Mouse (Mus musculus) embryonic facial prominence, embryonic 15.5 days (tissue): ENCODE results near the gene Donson. TPM values are rescaled to one million over a fixed set of nuclear protein-coding genes. Genes with fewer than 3 reads are reported as not detected.

ENCODE experiments used
- ATAC-seq: fragments of 200-750 bp; cut with Nextera tagmentation; 2 replicates; pipeline ENCODE4 v1.8.0; 2017; ENCODE audit warnings: low read depth, moderate TSS enrichment; ENCODE audit not compliant: insufficient number of reproducible peaks, low FRiP score, low TSS enrichment
- H3K27ac ChIP-seq: fragments of 300-500 bp; sonication (generic); replicated peaks from 2 replicates; pipeline ENCODE4 v1.5.1; 2015; ENCODE audit warnings: mild to moderate bottlenecking, inconsistent platforms
- H3K27me3 ChIP-seq: fragments of 300-500 bp; sonication (generic); 2 replicates; pipeline ENCODE4 v1.6.1; 2015; ENCODE audit warnings: inconsistent platforms
- H3K36me3 ChIP-seq: fragments of 300-500 bp; sonication (generic); 2 replicates; pipeline ENCODE4 v1.6.1; 2015; ENCODE audit warnings: mild to moderate bottlenecking, inconsistent platforms
- H3K4me1 ChIP-seq: fragments of 300-500 bp; sonication (generic); 2 replicates; pipeline ENCODE4 v1.6.1; 2015; ENCODE audit warnings: inconsistent platforms
- H3K4me2 ChIP-seq: fragments of 300-500 bp; sonication (generic); replicated peaks from 2 replicates; pipeline ENCODE4 v1.6.1; 2015; ENCODE audit warnings: mild to moderate bottlenecking, inconsistent platforms
- H3K4me3 ChIP-seq: fragments of 300-500 bp; sonication (generic); replicated peaks from 2 replicates; pipeline ENCODE4 v1.5.1; 2015; ENCODE audit warnings: mild to moderate bottlenecking, inconsistent platforms
- H3K9ac ChIP-seq: fragments of 300-500 bp; sonication (generic); 2 replicates; pipeline ENCODE4 v1.6.1; 2015; ENCODE audit warnings: inconsistent platforms
- H3K9me3 ChIP-seq: fragments of 300-500 bp; sonication (generic); replicated peaks from 2 replicates; pipeline ENCODE4 v1.6.1; 2016; ENCODE audit warnings: inconsistent platforms
- WGBS: fragments of 180-500 bp; shearing (Covaris S2); methylation state at CpG from one replicate; pipeline ENCODE4 v1.1.7; 2015; 5-methylcytosine and 5-hydroxymethylcytosine counted together
- polyA plus RNA-seq: library from polyadenylated mRNA; unstranded; fragments of >200 nt; fragmentation: Nextera tagmentation; extraction: Ambion mirVana; gene quantifications from 2 replicates; pipeline ENCODE4 v1.2.1, GENCODE M21; 2015

Donson gene
- polyA plus RNA-seq, 1 experiment from 2014 or later = 19.0 TPM

GRCm38 (mm10) chr16:91686369-91686768 lies 2.2 kb downstream of the Donson start:
- no peak overlapping the region for H3K9ac ChIP-seq
- ATAC-seq = no peak

GRCm38 (mm10) chr16:91685526-91685925 lies 3.0 kb downstream of the Donson start:
- H3K9ac ChIP-seq = no peak overlapping the region
- H3K4me2 ChIP-seq = no peak overlapping the region
- H3K4me1 ChIP-seq = peaks cover 13% of the 10 kb centered on the region
- H3K36me3 ChIP-seq = peaks cover 40% of the 10 kb centered on the region; the same call in 1 of the 2 replicates
- no peaks in the 10 kb centered on the region for H3K9me3 ChIP-seq
- no peak for ATAC-seq
- H3K4me3 ChIP-seq = no peak overlapping the region
- H3K27ac ChIP-seq = no peak overlapping the region
- 89% methylated on average over 5 of the region's 5 CpGs for WGBS
- no peaks in the 10 kb centered on the region for H3K27me3 ChIP-seq

More at GRCm38 (mm10) chr16:91686369-91686768, 2.2 kb downstream of the Donson start:
- Histone ChIP-seq H3K27me3 (no peaks in the 10 kb centered on the region), H3K27ac (no peak overlapping the region), H3K9me3 (no peaks in the 10 kb centered on the region), H3K4me1 (peaks cover 13% of the 10 kb centered on the region), H3K4me2 (no peak overlapping the region), H3K36me3 (peaks cover 35% of the 10 kb centered on the region; the same call in 1 of the 2 replicates), H3K4me3 (no peak overlapping the region)
- 82% methylated on average over 5 of the region's 5 CpGs for WGBS

GRCm38 (mm10) chr16:91680656-91681055 lies 7.9 kb downstream of the Donson start:
- H3K27ac ChIP-seq = no peak overlapping the region
- no peaks in the 10 kb centered on the region for H3K27me3 ChIP-seq
- H3K4me1 ChIP-seq = no peaks in the 10 kb centered on the region
- 74% methylated on average over 5 of the region's 5 CpGs for WGBS
- no peak overlapping the region for H3K4me2 ChIP-seq
- H3K4me3 ChIP-seq = no peak overlapping the region
- no peaks in the 10 kb centered on the region for H3K9me3 ChIP-seq
- peaks cover 77% of the 10 kb centered on the region for H3K36me3 ChIP-seq
- H3K9ac ChIP-seq = no peak overlapping the region
- no peak for ATAC-seq

DNA sequence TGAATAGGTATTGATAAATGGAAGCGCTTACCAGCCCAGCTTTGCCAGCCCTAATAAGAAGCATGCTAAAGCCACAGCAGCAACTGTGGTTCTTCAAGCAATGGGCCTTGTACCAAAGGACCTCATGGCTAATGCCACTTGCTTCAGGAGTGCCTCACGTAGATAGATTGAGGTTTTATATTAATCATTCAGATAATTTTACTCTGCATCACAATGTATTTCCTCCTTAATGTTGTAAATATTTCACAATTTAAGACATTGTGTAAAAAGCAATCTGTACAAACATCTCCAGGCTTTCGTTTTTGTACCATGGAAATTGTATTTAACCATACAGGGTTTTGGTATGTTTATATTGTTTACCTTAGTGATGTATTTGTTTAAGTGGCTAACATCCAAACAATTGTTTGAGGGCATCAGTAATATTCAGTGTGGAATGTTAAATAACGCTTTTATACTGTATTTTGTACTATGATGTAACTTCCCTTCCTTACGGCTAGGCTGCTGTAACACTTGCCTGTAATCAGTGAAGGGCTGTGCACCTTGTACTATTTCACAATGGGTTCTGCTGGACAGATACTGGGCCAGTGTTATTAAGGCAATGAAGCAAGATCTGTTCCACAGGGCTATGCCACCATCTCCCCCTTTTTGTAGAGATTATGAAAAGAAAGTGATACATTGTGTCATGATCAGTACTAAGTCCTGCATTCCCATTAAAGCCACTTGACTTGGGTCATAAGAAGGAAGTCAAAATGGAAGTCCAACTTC lies 10.2 kb downstream of the Donson start:
- H3K4me1 ChIP-seq = no peaks in the 10 kb centered on the region
- no peak for ATAC-seq
- no peaks in the 10 kb centered on the region for H3K9me3 ChIP-seq
- H3K27me3 ChIP-seq = no peaks in the 10 kb centered on the region
- H3K9ac ChIP-seq = no peak overlapping the region
- no peak overlapping the region for H3K4me2 ChIP-seq
- no peak overlapping the region for H3K27ac ChIP-seq
- H3K4me3 ChIP-seq = no peak overlapping the region
- peaks cover 69% of the 10 kb centered on the region for H3K36me3 ChIP-seq
- WGBS = 84% methylated on average over 5 of the region's 5 CpGs

- ATAC-seq = no peak
- WGBS = 82% methylated on average over 4 of the region's 4 CpGs
- no peaks in the 10 kb centered on the region for H3K9me3 ChIP-seq
- H3K4me3 ChIP-seq = no peak overlapping the region
- no peak overlapping the region for H3K27ac ChIP-seq
- no peaks in the 10 kb centered on the region for H3K27me3 ChIP-seq
- peaks cover 78% of the 10 kb centered on the region for H3K36me3 ChIP-seq
- H3K9ac ChIP-seq = no peak overlapping the region
- no peak overlapping the region for H3K4me2 ChIP-seq
- no peaks in the 10 kb centered on the region for H3K4me1 ChIP-seq
Observed at GRCm38 (mm10) chr16:91674500-91674899, 14.1 kb downstream of the Donson start.

DNA sequence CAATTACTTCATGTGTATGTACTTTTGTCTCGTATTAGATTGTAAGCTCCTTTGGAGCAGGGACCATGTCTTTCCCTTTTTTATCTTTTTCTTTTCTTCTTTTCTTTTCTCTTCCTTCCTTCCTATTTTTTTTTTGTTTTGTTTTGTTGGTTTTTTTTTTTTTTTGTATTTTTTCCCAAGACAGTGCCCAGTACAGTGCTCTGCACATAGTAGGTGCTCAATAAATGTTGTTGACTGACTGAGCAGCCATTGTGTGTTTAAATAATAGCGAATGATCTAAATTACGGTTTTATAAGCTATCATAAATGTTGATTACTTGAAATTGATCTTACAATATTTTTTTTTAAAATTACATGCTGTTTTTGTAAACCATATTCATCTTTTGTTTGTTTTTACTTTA lies 24.8 kb downstream of the Donson start:
- Histone ChIP-seq H3K9ac (no peak overlapping the region), H3K4me1 (0 out of 2 replicates have a peak, but pooled peaks cover 3% of the 10 kb centered on the region), H3K27ac (no peak overlapping the region), H3K4me3 (no peak overlapping the region), H3K9me3 (0 out of 2 replicates have a peak, but pooled peaks cover 1% of the 10 kb centered on the region), H3K27me3 (no peaks in the 10 kb centered on the region), H3K36me3 (peaks cover 72% of the 10 kb centered on the region), H3K4me2 (no peak overlapping the region)
- WGBS = 96% methylated on average over 3 of the region's 3 CpGs
- ATAC-seq = no peak

DNA sequence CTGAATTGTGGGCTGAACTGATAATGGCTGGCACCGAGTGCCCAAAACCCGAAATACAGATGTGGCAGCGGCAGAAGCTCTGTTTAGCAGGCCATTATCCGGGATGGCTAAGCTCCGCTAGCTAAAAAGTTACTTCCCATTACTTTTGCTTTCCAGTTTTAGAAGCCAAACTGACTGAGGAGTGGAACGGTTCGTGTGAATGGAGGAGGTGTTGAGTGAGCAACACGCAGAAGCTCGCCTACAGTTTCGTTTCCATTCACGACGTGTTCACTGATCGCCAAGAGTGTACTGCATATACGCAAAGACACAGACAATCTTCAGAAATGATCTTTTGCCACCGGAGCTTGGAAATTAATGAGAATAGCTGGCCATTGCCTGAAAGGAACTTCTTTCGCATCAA lies 26.2 kb downstream of the Donson start:
- no peak for ATAC-seq
- H3K36me3 ChIP-seq = peaks cover 79% of the 10 kb centered on the region
- no peak overlapping the region for H3K27ac ChIP-seq
- H3K9me3 ChIP-seq = 0 out of 2 replicates have a peak, but pooled peaks cover 6% of the 10 kb centered on the region
- 0 out of 2 replicates have a peak, but pooled peaks cover 3% of the 10 kb centered on the region for H3K4me1 ChIP-seq
- H3K4me2 ChIP-seq = no peak overlapping the region
- no peak overlapping the region for H3K4me3 ChIP-seq
- WGBS = 90% methylated on average over 16 of the region's 16 CpGs
- no peak overlapping the region for H3K9ac ChIP-seq
- no peaks in the 10 kb centered on the region for H3K27me3 ChIP-seq

DNA sequence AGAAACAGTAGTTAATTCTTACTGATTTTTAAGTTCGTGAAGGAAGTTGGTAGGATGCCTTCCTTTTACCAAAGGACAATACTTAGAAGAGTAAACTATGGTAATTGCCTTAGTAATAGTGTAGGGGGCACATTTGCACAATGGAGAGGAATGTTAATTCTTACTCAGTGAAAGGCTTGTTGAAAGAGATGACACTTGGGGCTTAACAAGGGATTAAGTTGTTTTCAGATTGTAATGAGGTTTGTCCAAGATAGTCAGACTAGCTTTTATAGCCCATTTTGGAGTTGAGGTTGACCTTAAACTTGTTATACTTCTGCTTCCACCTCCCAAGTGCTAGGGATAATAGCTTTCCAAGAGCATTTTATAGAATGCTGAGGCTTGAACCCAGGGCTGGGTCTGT lies 27.2 kb downstream of the Donson start:
- H3K9ac ChIP-seq = no peak overlapping the region
- 0 out of 2 replicates have a peak, but pooled peaks cover 6% of the 10 kb centered on the region for H3K9me3 ChIP-seq
- 69% methylated on average over 1 of the region's 1 CpGs for WGBS
- no peak overlapping the region for H3K27ac ChIP-seq
- no peak overlapping the region for H3K4me3 ChIP-seq
- no peaks in the 10 kb centered on the region for H3K27me3 ChIP-seq
- no peak overlapping the region for H3K4me2 ChIP-seq
- peaks cover 80% of the 10 kb centered on the region for H3K36me3 ChIP-seq
- no peak for ATAC-seq
- 0 out of 2 replicates have a peak, but pooled peaks cover 3% of the 10 kb centered on the region for H3K4me1 ChIP-seq

- Histone ChIP-seq H3K27ac (no peak overlapping the region), H3K4me3 (no peak overlapping the region), H3K9ac (no peak overlapping the region), H3K36me3 (peaks cover 80% of the 10 kb centered on the region), H3K27me3 (no peaks in the 10 kb centered on the region), H3K4me2 (no peak overlapping the region), H3K9me3 (0 out of 2 replicates have a peak, but pooled peaks cover 6% of the 10 kb centered on the region), H3K4me1 (0 out of 2 replicates have a peak, but pooled peaks cover 3% of the 10 kb centered on the region)
- WGBS = 96% methylated on average over 20 of the region's 20 CpGs
- no peak for ATAC-seq
Observed at GRCm38 (mm10) chr16:91659798-91660197, 28.8 kb downstream of the Donson start.

DNA sequence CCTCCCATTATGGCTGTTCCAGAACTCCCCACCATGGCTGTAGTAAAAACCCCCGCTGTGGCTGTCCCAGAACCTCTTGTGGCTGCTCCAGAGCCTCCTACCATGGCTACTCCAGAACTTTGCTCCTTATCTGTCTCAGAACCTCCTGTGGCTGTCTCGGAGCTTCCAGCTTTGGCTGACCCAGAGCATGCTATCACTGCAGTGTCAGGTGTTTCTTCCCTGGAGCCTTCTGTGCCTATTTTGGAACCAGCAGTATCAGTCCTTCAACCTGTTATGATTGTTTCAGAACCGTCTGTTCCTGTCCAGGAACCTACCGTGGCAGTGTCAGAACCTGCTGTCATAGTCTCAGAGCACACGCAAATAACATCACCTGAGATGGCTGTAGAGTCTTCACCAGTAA lies 30.1 kb downstream of the Donson start:
- 95% methylated on average over 5 of the region's 5 CpGs for WGBS
- Histone ChIP-seq H3K36me3 (peaks cover 82% of the 10 kb centered on the region), H3K27me3 (no peaks in the 10 kb centered on the region), H3K4me2 (no peak overlapping the region), H3K4me1 (0 out of 2 replicates have a peak, but pooled peaks cover 3% of the 10 kb centered on the region), H3K4me3 (no peak overlapping the region), H3K27ac (no peak overlapping the region), H3K9ac (no peak overlapping the region), H3K9me3 (0 out of 2 replicates have a peak, but pooled peaks cover 6% of the 10 kb centered on the region)
- no peak for ATAC-seq

DNA sequence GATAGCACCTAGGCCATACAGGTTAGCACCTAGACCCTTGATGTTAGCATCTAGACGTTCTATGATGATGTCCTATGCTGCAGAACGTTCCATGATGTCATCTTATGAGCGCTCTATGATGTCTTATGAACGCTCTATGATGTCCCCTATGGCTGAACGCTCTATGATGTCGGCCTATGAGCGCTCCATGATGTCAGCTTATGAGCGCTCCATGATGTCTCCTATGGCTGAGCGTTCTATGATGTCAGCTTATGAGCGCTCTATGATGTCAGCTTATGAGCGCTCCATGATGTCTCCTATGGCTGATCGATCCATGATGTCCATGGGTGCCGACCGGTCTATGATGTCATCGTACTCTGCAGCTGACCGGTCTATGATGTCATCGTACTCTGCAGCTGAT lies 31.3 kb downstream of the Donson start:
- WGBS = 98% methylated on average over 17 of the region's 17 CpGs

More for the DNA sequence above, 31.3 kb downstream of the Donson start:
- Histone ChIP-seq H3K27ac (no peak overlapping the region), H3K9ac (no peak overlapping the region), H3K4me1 (0 out of 2 replicates have a peak, but pooled peaks cover 4% of the 10 kb centered on the region), H3K4me3 (no peak overlapping the region), H3K4me2 (no peak overlapping the region), H3K27me3 (no peaks in the 10 kb centered on the region), H3K9me3 (0 out of 2 replicates have a peak, but pooled peaks cover 6% of the 10 kb centered on the region), H3K36me3 (peaks cover 83% of the 10 kb centered on the region)
- no peak for ATAC-seq
